Mouse (Mus musculus) intestine, embryonic 14.5 days (tissue): ENCODE data around the gene Lrba. TPM values are rescaled to one million over a fixed set of nuclear protein-coding genes. Genes with fewer than 3 reads are reported as not detected.

ENCODE experiments used
- ATAC-seq: fragments of 200-750 bp; cut with Nextera tagmentation; replicated peaks from 2 replicates; pipeline ENCODE4 v1.8.0; 2017; ENCODE audit warnings: low read depth, moderate number of reproducible peaks, moderate TSS enrichment, moderate library complexity; ENCODE audit not compliant: low FRiP score, low TSS enrichment
- DNase-seq: peaks from one replicate; pipeline ENCODE4 v3.0.0-alpha.2; 2018; ENCODE audit warnings: low spot score
- H3K27ac ChIP-seq: fragments of 300-500 bp; sonication (generic); 2 replicates; pipeline ENCODE4 v1.5.1; 2014; ENCODE audit warnings: low read depth, mild to moderate bottlenecking, control low read depth
- H3K27me3 ChIP-seq: fragments of 300-500 bp; sonication (generic); replicated peaks from 2 replicates; pipeline ENCODE4 v1.6.1; 2014; ENCODE audit warnings: low read length, control low read depth; ENCODE audit not compliant: control insufficient read depth, insufficient read depth
- H3K36me3 ChIP-seq: fragments of 300-500 bp; sonication (generic); 2 replicates; pipeline ENCODE4 v1.6.1; 2014; ENCODE audit warnings: low read length, control low read depth; ENCODE audit not compliant: control insufficient read depth, insufficient read depth
- H3K4me1 ChIP-seq: fragments of 300-500 bp; sonication (generic); replicated peaks from 2 replicates; pipeline ENCODE4 v1.6.1; 2014; ENCODE audit warnings: low read length, control low read depth, mixed read lengths; ENCODE audit not compliant: control insufficient read depth, insufficient read depth
- H3K4me2 ChIP-seq: fragments of 300-500 bp; sonication (generic); 2 replicates; pipeline ENCODE4 v1.6.1; 2014; ENCODE audit warnings: low read length
- H3K4me3 ChIP-seq: fragments of 300-500 bp; sonication (generic); 2 replicates; pipeline ENCODE4 v1.5.1; 2014; ENCODE audit warnings: low read depth, low read length, control low read depth, mixed read lengths
- H3K9ac ChIP-seq: fragments of 300-500 bp; sonication (generic); 2 replicates; pipeline ENCODE4 v1.6.1; 2014; ENCODE audit warnings: mild to moderate bottlenecking, low read length
- H3K9me3 ChIP-seq: fragments of 300-500 bp; sonication (generic); 2 replicates; pipeline ENCODE4 v1.6.1; 2016; ENCODE audit warnings: low read length, control low read depth; ENCODE audit not compliant: control insufficient read depth
- WGBS: fragments of 180-500 bp; shearing (Covaris S2); extraction: QIAGEN DNeasy Blood & Tissue Kit; methylation state at CpG from one replicate; pipeline ENCODE4 v1.1.7; 2014; 5-methylcytosine and 5-hydroxymethylcytosine counted together
- polyA plus RNA-seq: library from polyadenylated mRNA; unstranded; fragments of >200 nt; fragmentation: Nextera tagmentation; extraction: Ambion mirVana; gene quantifications from 2 replicates; pipeline ENCODE4 v1.2.1, GENCODE M21; 2014

Lrba gene
- polyA plus RNA-seq, 1 experiment from 2014 or later, result 14.1 TPM

GRCm38 (mm10) chr3:86821383-86821782, 596.9 kb downstream of the Lrba start:
- no peak overlapping the region for H3K4me3 ChIP-seq
- DNase-seq (no peak), ATAC-seq (no peak)
- no peaks in the 10 kb centered on the region for H3K27me3 ChIP-seq
- no peaks in the 10 kb centered on the region for H3K36me3 ChIP-seq
- no peaks in the 10 kb centered on the region for H3K9me3 ChIP-seq
- H3K4me1 ChIP-seq, result peaks cover 13% of the 10 kb centered on the region; the same call in 1 of the 2 replicates
- H3K4me2 ChIP-seq, result no peak overlapping the region
- no peak overlapping the region for H3K9ac ChIP-seq
- H3K27ac ChIP-seq, result no peak overlapping the region
- 51% methylated on average over 3 of the region's 3 CpGs for WGBS

- no peak for DNase-seq
- H3K4me1 ChIP-seq, result 0 out of 2 replicates have a peak, but pooled peaks cover 6% of the 10 kb centered on the region
- H3K4me2 ChIP-seq, result no peak overlapping the region
- no peak overlapping the region for H3K27ac ChIP-seq
- no peak overlapping the region for H3K9ac ChIP-seq
- no peaks in the 10 kb centered on the region for H3K27me3 ChIP-seq
- WGBS, result 87% methylated on average over 3 of the region's 3 CpGs
- no peak for ATAC-seq
- H3K9me3 ChIP-seq, result no peaks in the 10 kb centered on the region
- no peak overlapping the region for H3K4me3 ChIP-seq
- no peaks in the 10 kb centered on the region for H3K36me3 ChIP-seq
These were observed 603.0 kb downstream of the Lrba start for GRCm38 (mm10) chr3:86827506-86827905.

DNA sequence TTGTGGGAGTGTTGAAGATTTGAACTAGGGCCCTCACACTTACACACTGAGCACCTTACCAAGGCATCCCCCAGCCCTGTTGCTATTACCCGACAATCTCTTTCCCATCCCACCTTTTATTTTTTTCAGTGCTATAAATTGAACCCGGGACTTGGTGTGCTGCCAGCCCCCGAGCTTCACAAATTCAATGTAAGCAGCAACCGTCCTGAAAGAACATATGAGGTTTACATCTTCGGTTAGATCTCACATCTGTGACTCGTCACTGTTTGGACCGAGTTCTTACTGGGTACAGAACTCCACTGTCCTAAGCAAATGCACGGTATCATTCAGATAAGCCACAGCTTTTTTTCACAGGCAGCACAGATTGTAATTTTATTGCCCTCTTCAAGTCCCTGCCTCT, 607.6 kb downstream of the Lrba start:
- 28% methylated on average over 8 of the region's 8 CpGs for WGBS
- no peak overlapping the region for H3K4me2 ChIP-seq
- ATAC-seq, result no peak

More for the DNA sequence above, 607.6 kb downstream of the Lrba start:
- Histone ChIP-seq H3K4me3 (no peak overlapping the region), H3K4me1 (0 out of 2 replicates have a peak, but pooled peaks cover 6% of the 10 kb centered on the region), H3K36me3 (no peaks in the 10 kb centered on the region), H3K27me3 (no peaks in the 10 kb centered on the region), H3K9ac (no peak overlapping the region), H3K27ac (no peak overlapping the region), H3K9me3 (no peaks in the 10 kb centered on the region)
- DNase-seq, result no peak

Other genes with a start within 250 kb of the Lrba start
- 0.44 and 0.58 TPM in 2 replicates for gene Prss48, start 222.2 kb upstream of the Lrba start, polyA plus RNA-seq
- 1,532 and 1,540 TPM in 2 replicates for gene Rps3a1, start 82.0 kb upstream of the Lrba start, polyA plus RNA-seq